ENCODE assay signal across 13 mouse cellular contexts in genomic region chr13:11757894-11758293, GRCm38 (mm10).
A peak's percentile ranks its signal among the peaks of the same experiment; 100 is the strongest.
DNase-seq lines count a peak whose midpoint lies in the region; ATAC-seq and TF ChIP-seq lines count a peak whose summit lies in the region.
"Had no signal": no experiment of that assay in that cellular context is flagged by ENCODE, and none has a peak within 500 bp of the region (broad histone marks: within the 10 kb centered on the region; RNA-seq: fewer than 3 reads in every experiment).

No protein-coding gene starts in this region.

- H3K4me1 ChIP-seq in hindbrain, embryonic 14.5 days (replicated peaks; ENCODE audit: control insufficient read depth, insufficient read depth, low read length), result no peaks in the 10 kb centered on the region
- H3K4me1 ChIP-seq in hindbrain, embryonic 11.5 days (replicated peaks; ENCODE audit: control insufficient read depth, insufficient read depth, low read length), result no peaks in the 10 kb centered on the region
- no peaks in the 10 kb centered on the region for H3K4me1 ChIP-seq in midbrain, embryonic 14.5 days (ENCODE audit: control insufficient read depth, insufficient read depth, low read length)
- H3K4me1 ChIP-seq in midbrain, embryonic 10.5 days, result no peaks in the 10 kb centered on the region
- H3K4me1 ChIP-seq in forebrain, embryonic 14.5 days (ENCODE audit: control insufficient read depth, insufficient read depth, low read length), result peaks cover 3% of the 10 kb centered on the region
- H3K4me1 ChIP-seq in midbrain, postnatal 0 days (ENCODE audit: insufficient read depth, low read length), result no peaks in the 10 kb centered on the region

- no peaks in the 10 kb centered on the region for H3K9me3 ChIP-seq in hindbrain, embryonic 14.5 days (ENCODE audit: control insufficient read depth, low read length)
- H3K9me3 ChIP-seq in hindbrain, embryonic 11.5 days (ENCODE audit: control insufficient read depth, low read length), result no peaks in the 10 kb centered on the region
- no peaks in the 10 kb centered on the region for H3K9me3 ChIP-seq in midbrain, embryonic 14.5 days (ENCODE audit: control insufficient read depth, low read length)
- no peaks in the 10 kb centered on the region for H3K9me3 ChIP-seq in midbrain, embryonic 10.5 days (replicated peaks)
- H3K9me3 ChIP-seq in forebrain, embryonic 14.5 days (replicated peaks; ENCODE audit: control insufficient read depth, low read length), result no peaks in the 10 kb centered on the region
- H3K9me3 ChIP-seq in midbrain, postnatal 0 days (ENCODE audit: low read length), result no peaks in the 10 kb centered on the region
- H3K9me3 ChIP-seq: heart, embryonic 12.5 days had no signal

- no peak for TF ChIP-seq CTCF in midbrain, postnatal 0 days (IDR thresholded peaks at IDR 0.05)

- no peaks in the 10 kb centered on the region for H3K36me3 ChIP-seq in hindbrain, embryonic 14.5 days (replicated peaks; ENCODE audit: control insufficient read depth, insufficient read depth)
- H3K36me3 ChIP-seq in hindbrain, embryonic 11.5 days (ENCODE audit: control insufficient read depth, insufficient read depth, low read length), result no peaks in the 10 kb centered on the region
- H3K36me3 ChIP-seq in midbrain, embryonic 14.5 days (ENCODE audit: control insufficient read depth, insufficient read depth, low read length), result no peaks in the 10 kb centered on the region
- no peaks in the 10 kb centered on the region for H3K36me3 ChIP-seq in midbrain, embryonic 10.5 days
- H3K36me3 ChIP-seq in forebrain, embryonic 14.5 days (ENCODE audit: control insufficient read depth, insufficient read depth, low read length), result no peaks in the 10 kb centered on the region
- no peaks in the 10 kb centered on the region for H3K36me3 ChIP-seq in midbrain, postnatal 0 days (ENCODE audit: insufficient read depth, low read length)

- peak; percentile 55; the same call in 1 of the 2 replicates for ATAC-seq in hindbrain, embryonic 14.5 days (ENCODE audit: low FRiP score)
- no peak for ATAC-seq in hindbrain, embryonic 11.5 days (ENCODE audit: low FRiP score)
- ATAC-seq in midbrain, embryonic 14.5 days (ENCODE audit: low FRiP score, low TSS enrichment), result peak; percentile 46
- peak; percentile 86 for ATAC-seq in forebrain, embryonic 14.5 days
- ATAC-seq in midbrain, postnatal 0 days (ENCODE audit: low FRiP score), result no peak

- H3K4me3 ChIP-seq in hindbrain, embryonic 14.5 days (replicated peaks; ENCODE audit: low read length), result no peak overlapping the region
- no peak overlapping the region for H3K4me3 ChIP-seq in hindbrain, embryonic 11.5 days (ENCODE audit: low read depth, low read length)
- no peak overlapping the region for H3K4me3 ChIP-seq in midbrain, embryonic 14.5 days (replicated peaks; ENCODE audit: low read depth, low read length)
- no peak overlapping the region for H3K4me3 ChIP-seq in midbrain, embryonic 10.5 days
- no peak overlapping the region for H3K4me3 ChIP-seq in forebrain, embryonic 14.5 days (ENCODE audit: low read depth, low read length)
- H3K4me3 ChIP-seq in midbrain, postnatal 0 days (ENCODE audit: low read depth, low read length), result no peak overlapping the region
- H3K4me3 ChIP-seq: heart, embryonic 12.5 days had no signal

- no peak overlapping the region for H3K9ac ChIP-seq in hindbrain, embryonic 14.5 days
- H3K9ac ChIP-seq in hindbrain, embryonic 11.5 days (ENCODE audit: low read depth, low read length), result no peak overlapping the region
- H3K9ac ChIP-seq in midbrain, embryonic 14.5 days (replicated peaks; ENCODE audit: low read length), result no peak overlapping the region
- no peak overlapping the region for H3K9ac ChIP-seq in forebrain, embryonic 14.5 days (ENCODE audit: low read length)
- no peak overlapping the region for H3K9ac ChIP-seq in midbrain, postnatal 0 days (replicated peaks; ENCODE audit: low read length, poor library complexity, severe bottlenecking)
- H3K9ac ChIP-seq: heart, embryonic 12.5 days had no signal

- 33% methylated on average over 7 of the region's 7 CpGs for WGBS in hindbrain, embryonic 14.5 days
- 70% methylated on average over 7 of the region's 7 CpGs for WGBS in hindbrain, embryonic 11.5 days
- 42% methylated on average over 7 of the region's 7 CpGs for WGBS in midbrain, embryonic 14.5 days
- 62% methylated on average over 7 of the region's 7 CpGs for WGBS in midbrain, embryonic 10.5 days
- WGBS in forebrain, embryonic 14.5 days, result 19% methylated on average over 7 of the region's 7 CpGs
- 39% methylated on average over 7 of the region's 7 CpGs for whole genome bisulfite sequencing in midbrain, postnatal 0 days

- H3K4me2 ChIP-seq in hindbrain, embryonic 14.5 days (replicated peaks), result no peak overlapping the region
- H3K4me2 ChIP-seq in hindbrain, embryonic 11.5 days (replicated peaks; ENCODE audit: low read depth, low read length), result no peak overlapping the region
- no peak overlapping the region for H3K4me2 ChIP-seq in midbrain, embryonic 14.5 days (ENCODE audit: low read length)
- H3K4me2 ChIP-seq in forebrain, embryonic 14.5 days (ENCODE audit: low read length), result no peak overlapping the region
- no peak overlapping the region for H3K4me2 ChIP-seq in midbrain, postnatal 0 days (ENCODE audit: low read depth, low read length, poor library complexity, severe bottlenecking)
- H3K4me2 ChIP-seq: heart, embryonic 12.5 days had no signal

- H3K27ac ChIP-seq in hindbrain, embryonic 14.5 days, result no peak overlapping the region; the same call in 1 of the 2 replicates
- H3K27ac ChIP-seq in hindbrain, embryonic 11.5 days (ENCODE audit: low read depth, low read length), result no peak overlapping the region
- H3K27ac ChIP-seq in midbrain, embryonic 14.5 days (replicated peaks; ENCODE audit: low read depth, low read length), result no peak overlapping the region
- no peak overlapping the region for H3K27ac ChIP-seq in midbrain, embryonic 10.5 days (replicated peaks)
- no peak overlapping the region for H3K27ac ChIP-seq in forebrain, embryonic 14.5 days (ENCODE audit: low read depth, low read length)
- no peak overlapping the region for H3K27ac ChIP-seq in midbrain, postnatal 0 days (ENCODE audit: low read depth, low read length)

- no peaks in the 10 kb centered on the region for H3K27me3 ChIP-seq in hindbrain, embryonic 14.5 days (ENCODE audit: control insufficient read depth, insufficient read depth, low read length)
- H3K27me3 ChIP-seq in hindbrain, embryonic 11.5 days (ENCODE audit: control insufficient read depth, insufficient read depth, low read length), result no peaks in the 10 kb centered on the region
- H3K27me3 ChIP-seq in midbrain, embryonic 14.5 days (ENCODE audit: control insufficient read depth, insufficient read depth, low read length), result no peaks in the 10 kb centered on the region
- no peaks in the 10 kb centered on the region for H3K27me3 ChIP-seq in midbrain, embryonic 10.5 days (ENCODE audit: low read depth, poor library complexity, severe bottlenecking)
- no peaks in the 10 kb centered on the region for H3K27me3 ChIP-seq in forebrain, embryonic 14.5 days (replicated peaks; ENCODE audit: control insufficient read depth, insufficient read depth, low read length)
- no peaks in the 10 kb centered on the region for H3K27me3 ChIP-seq in midbrain, postnatal 0 days (ENCODE audit: insufficient read depth, low read length)
- H3K27me3 ChIP-seq: heart, embryonic 12.5 days had no signal

- DNase-seq in hindbrain, embryonic 14.5 days (ENCODE audit: low spot score), result no peak
- DNase-seq in hindbrain, embryonic 11.5 days (ENCODE audit: low spot score), result no peak
- DNase-seq in midbrain, embryonic 14.5 days, result peak; percentile 21
- no peak for DNase-seq in midbrain, embryonic 10.5 days (ENCODE audit: low spot score)
- DNase-seq in forebrain, embryonic 14.5 days (ENCODE audit: low spot score), result peak; percentile 63
- DNase-seq in midbrain, postnatal 0 days (ENCODE audit: low spot score), result peak; percentile 5
- no peak for DNase-seq in kidney, adult 18-20 months
- DNase-seq: adrenal gland, adult 8-10 months; cerebellum, postnatal 10 days; gastrocnemius, postnatal 36 days; kidney, adult 9 months; lung, adult 18-20 months had no signal

Comparison
In these comparisons a context has a peak if more than half of its experiments do, and no peak if none do; other contexts are left out.
1. ATAC-seq: peak in hindbrain, embryonic 14.5 days (single experiment), midbrain, embryonic 14.5 days (single experiment) and forebrain, embryonic 14.5 days (single experiment); none in hindbrain, embryonic 11.5 days (single experiment) and midbrain, postnatal 0 days (single experiment).
2. DNase-seq: peak in midbrain, embryonic 14.5 days (single experiment), forebrain, embryonic 14.5 days (single experiment) and midbrain, postnatal 0 days (single experiment); none in hindbrain, embryonic 14.5 days (single experiment), hindbrain, embryonic 11.5 days (single experiment), midbrain, embryonic 10.5 days (single experiment) and kidney, adult 18-20 months (single experiment).